Mouse (Mus musculus) testis, adult 2 months (tissue): ENCODE results near the gene Rbx1.

Experiments used
- CTCF ChIP-seq: fragments of 200-500 bp; IDR thresholded peaks from 2 replicates; pipeline ENCODE4 v1.5.1; 2012; ENCODE audit warnings: low read depth, mild to moderate bottlenecking, inconsistent platforms, low read length, moderate library complexity; ENCODE audit not compliant: control insufficient read depth, insufficient read depth, insufficient replicate concordance
- POLR2A ChIP-seq: fragments of 200-500 bp; IDR thresholded peaks from 2 replicates; pipeline ENCODE4 v1.6.1; 2012; ENCODE audit warnings: low read depth, mild to moderate bottlenecking, inconsistent platforms, low read length, moderate library complexity; ENCODE audit not compliant: control insufficient read depth

DNA sequence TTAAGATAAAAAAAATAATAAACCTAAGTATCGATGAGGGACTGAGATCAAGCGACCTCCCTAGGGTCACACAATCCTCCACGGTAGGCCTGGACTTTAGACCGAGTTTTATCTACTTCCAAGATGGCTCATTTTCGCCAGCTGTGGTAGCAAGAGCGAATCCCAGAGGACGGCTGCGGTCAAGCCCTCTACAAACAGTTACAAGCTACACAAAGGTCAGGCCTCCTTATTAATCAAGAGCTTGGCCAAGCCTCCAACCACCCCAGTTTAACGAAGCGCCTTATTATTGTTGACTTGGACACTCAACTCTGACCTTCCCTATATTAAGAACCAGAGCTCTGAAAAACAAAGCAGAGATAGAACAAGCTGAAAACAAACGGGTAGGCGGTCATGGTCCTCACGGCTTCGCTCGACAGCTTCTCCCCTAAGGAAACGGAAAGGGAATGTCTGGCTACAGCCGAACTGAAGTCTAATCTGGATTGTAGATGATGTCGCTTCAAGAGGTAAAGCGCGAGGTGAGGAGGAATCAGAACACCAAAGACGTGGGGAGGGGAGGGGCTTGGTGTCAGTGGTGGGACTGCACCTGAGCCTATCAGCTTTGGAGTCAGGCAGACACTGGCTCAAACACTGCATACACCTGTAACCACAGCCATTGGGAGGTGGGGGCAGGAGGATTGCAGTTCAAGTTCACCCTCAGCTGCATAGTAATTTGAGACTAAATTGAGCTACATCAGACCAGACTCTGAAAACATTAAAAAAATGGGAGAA lies 13.5 kb downstream of the Rbx1 start:
- TF ChIP-seq POLR2A = no peak
- TF ChIP-seq CTCF = no peak
